ENCODE assay signal across 13 mouse cellular contexts in genomic region chr9:40671323-40671930, GRCm38 (mm10). TPM values are rescaled to one million over a fixed set of nuclear protein-coding genes. Genes with fewer than 3 reads are reported as not detected.
DNase-seq lines count a peak whose midpoint lies in the region; ATAC-seq lines count a peak whose summit lies in the region.
"Had no signal": no experiment of that assay in that cellular context is flagged by ENCODE, and none has a peak within 500 bp of the region (broad histone marks: within the 10 kb centered on the region; RNA-seq: fewer than 3 reads in every experiment).

No protein-coding gene starts in this region.

- H3K4me1 ChIP-seq in forebrain, embryonic 10.5 days = peaks cover 13% of the 10 kb centered on the region
- peaks cover 12% of the 10 kb centered on the region; the same call in 1 of the 2 replicates for H3K4me1 ChIP-seq in forebrain, embryonic 13.5 days
- H3K4me1 ChIP-seq in hindbrain, embryonic 10.5 days (replicated peaks) = peaks cover 25% of the 10 kb centered on the region
- peaks cover 11% of the 10 kb centered on the region for H3K4me1 ChIP-seq in midbrain, embryonic 14.5 days (ENCODE audit: control insufficient read depth, insufficient read depth, low read length)

- no peak overlapping the region for H3K4me3 ChIP-seq in forebrain, embryonic 10.5 days
- no peak overlapping the region for H3K4me3 ChIP-seq in forebrain, embryonic 13.5 days
- no peak overlapping the region for H3K4me3 ChIP-seq in hindbrain, embryonic 10.5 days
- H3K4me3 ChIP-seq in midbrain, embryonic 14.5 days (replicated peaks; ENCODE audit: low read depth, low read length) = no peak overlapping the region
- H3K4me3 ChIP-seq: limb, embryonic 12.5 days had no signal

- no peak for ATAC-seq in forebrain, embryonic 13.5 days
- no peak; the same call in 1 of the 2 replicates for ATAC-seq in midbrain, embryonic 14.5 days (ENCODE audit: low FRiP score, low TSS enrichment)

- no peak for DNase-seq in forebrain, embryonic 10.5 days (ENCODE audit: extremely low spot score, low spot score)
- DNase-seq in embryo, embryonic 10 days (ENCODE audit: low spot score) = peak; percentile 59
- peak; percentile 47 for DNase-seq in hindbrain, embryonic 10.5 days (ENCODE audit: low spot score)
- DNase-seq in midbrain, embryonic 14.5 days = peak; percentile 64
- DNase-seq in left cerebral cortex, postnatal 4 days = no peak
- DNase-seq in ovary, postnatal 10 days (ENCODE audit: low spot score) = no peak
- no peak for DNase-seq in layer of hippocampus, postnatal 14 days (ENCODE audit: low spot score in 2 of 2)
- DNase-seq: heart, postnatal 4 days; kidney, postnatal 36 days; lung, postnatal 36 days had no signal

- H3K9ac ChIP-seq in forebrain, embryonic 13.5 days = no peak overlapping the region
- no peak overlapping the region for H3K9ac ChIP-seq in midbrain, embryonic 14.5 days (replicated peaks; ENCODE audit: low read length)
- H3K9ac ChIP-seq: limb, embryonic 12.5 days had no signal

- 59% methylated on average over 4 of the region's 4 CpGs for WGBS in forebrain, embryonic 10.5 days
- 33% methylated on average over 4 of the region's 4 CpGs for WGBS in forebrain, embryonic 13.5 days
- WGBS in hindbrain, embryonic 10.5 days = 30% methylated on average over 4 of the region's 4 CpGs
- 14% methylated on average over 4 of the region's 4 CpGs for WGBS in midbrain, embryonic 14.5 days

- no peaks in the 10 kb centered on the region for H3K36me3 ChIP-seq in forebrain, embryonic 10.5 days (replicated peaks)
- no peaks in the 10 kb centered on the region for H3K36me3 ChIP-seq in forebrain, embryonic 13.5 days (ENCODE audit: poor library complexity, severe bottlenecking)
- no peaks in the 10 kb centered on the region for H3K36me3 ChIP-seq in hindbrain, embryonic 10.5 days
- H3K36me3 ChIP-seq in midbrain, embryonic 14.5 days (ENCODE audit: control insufficient read depth, insufficient read depth, low read length) = no peaks in the 10 kb centered on the region
- H3K36me3 ChIP-seq: limb, embryonic 12.5 days had no signal

- peak overlapping the region; percentile 36; the same call in 1 of the 2 replicates for H3K27ac ChIP-seq in forebrain, embryonic 10.5 days
- no peak overlapping the region; the same call in 1 of the 2 replicates for H3K27ac ChIP-seq in forebrain, embryonic 13.5 days
- peak overlapping the region; percentile 24 for H3K27ac ChIP-seq in hindbrain, embryonic 10.5 days
- peak overlapping the region; percentile 28 for H3K27ac ChIP-seq in midbrain, embryonic 14.5 days (replicated peaks; ENCODE audit: low read depth, low read length)
- H3K27ac ChIP-seq: limb, embryonic 12.5 days had no signal

- H3K27me3 ChIP-seq in forebrain, embryonic 10.5 days (ENCODE audit: poor library complexity, severe bottlenecking) = no peaks in the 10 kb centered on the region
- H3K27me3 ChIP-seq in forebrain, embryonic 13.5 days = no peaks in the 10 kb centered on the region
- H3K27me3 ChIP-seq in hindbrain, embryonic 10.5 days (ENCODE audit: insufficient read depth, poor library complexity, severe bottlenecking) = no peaks in the 10 kb centered on the region; the same call in 1 of the 2 replicates
- no peaks in the 10 kb centered on the region for H3K27me3 ChIP-seq in midbrain, embryonic 14.5 days (ENCODE audit: control insufficient read depth, insufficient read depth, low read length)
- H3K27me3 ChIP-seq: limb, embryonic 12.5 days had no signal

- H3K4me2 ChIP-seq in forebrain, embryonic 13.5 days = no peak overlapping the region
- no peak overlapping the region for H3K4me2 ChIP-seq in midbrain, embryonic 14.5 days (ENCODE audit: low read length)
- H3K4me2 ChIP-seq: limb, embryonic 12.5 days had no signal

- H3K9me3 ChIP-seq in forebrain, embryonic 10.5 days = no peaks in the 10 kb centered on the region
- H3K9me3 ChIP-seq in forebrain, embryonic 13.5 days (replicated peaks) = no peaks in the 10 kb centered on the region
- no peaks in the 10 kb centered on the region for H3K9me3 ChIP-seq in hindbrain, embryonic 10.5 days
- H3K9me3 ChIP-seq in midbrain, embryonic 14.5 days (ENCODE audit: control insufficient read depth, low read length) = no peaks in the 10 kb centered on the region
- H3K9me3 ChIP-seq: limb, embryonic 12.5 days had no signal

- intact Hi-C loops in left cerebral cortex, postnatal 4 days (cut with DNase I) = no loop called here

RNA-seq across cellular contexts. Expression of gene Gm21915, which starts 1.0 kb away (rescaled TPM):
- polyA plus RNA-seq in forebrain, embryonic 10.5 days (2016; fragmentation: Nextera tagmentation; extraction: Ambion mirVana) = not detected in 2 replicates
- not detected in 2 replicates for polyA plus RNA-seq in forebrain, embryonic 13.5 days (2015; fragmentation: Nextera tagmentation; extraction: Ambion mirVana)
- not detected in 2 replicates for polyA plus RNA-seq in hindbrain, embryonic 10.5 days (2016; fragmentation: Nextera tagmentation; extraction: Ambion mirVana)
- not detected in 2 replicates for polyA plus RNA-seq in midbrain, embryonic 14.5 days (2014; fragmentation: Nextera tagmentation; extraction: Ambion mirVana)
- not detected for total RNA-seq in left cerebral cortex, postnatal 4 days (2021)
- not detected for total RNA-seq in layer of hippocampus, postnatal 14 days (2021)
- total RNA-seq: heart, postnatal 4 days had no signal
- polyA plus RNA-seq: gonadal fat pad, adult 2 months; limb, embryonic 12.5 days had no signal

RNA-seq across cellular contexts. Expression of gene Clmp, which starts 14.3 kb away (rescaled TPM):
- polyA plus RNA-seq in forebrain, embryonic 10.5 days (2016; fragmentation: Nextera tagmentation; extraction: Ambion mirVana) = 14.7 and 15.4 TPM in 2 replicates
- polyA plus RNA-seq in forebrain, embryonic 13.5 days (2015; fragmentation: Nextera tagmentation; extraction: Ambion mirVana) = 26.3 and 32.4 TPM in 2 replicates
- polyA plus RNA-seq in hindbrain, embryonic 10.5 days (2016; fragmentation: Nextera tagmentation; extraction: Ambion mirVana) = 33.7 and 37.0 TPM in 2 replicates
- 57.4 and 60.2 TPM in 2 replicates for polyA plus RNA-seq in midbrain, embryonic 14.5 days (2014; fragmentation: Nextera tagmentation; extraction: Ambion mirVana)
- 100 to 1,000 TPM; 116 to 135 TPM for total RNA-seq in left cerebral cortex, postnatal 4 days (2021)
- 10 to 100 TPM; 36.1 to 39.2 TPM for total RNA-seq in layer of hippocampus, postnatal 14 days (2021)

Comparison
In these comparisons a context has a peak if more than half of its experiments do, and no peak if none do; other contexts are left out.
1. DNase-seq: peak in embryo, embryonic 10 days (single experiment), hindbrain, embryonic 10.5 days (single experiment) and midbrain, embryonic 14.5 days (single experiment); none in forebrain, embryonic 10.5 days (single experiment), left cerebral cortex, postnatal 4 days (single experiment), ovary, postnatal 10 days (single experiment) and layer of hippocampus, postnatal 14 days (0 of 2).